Comparison of ENCODE assay signal across 24 mouse cellular contexts in genomic region chr3:138227082-138227481, GRCm38 (mm10). TPM values are rescaled to one million over a fixed set of nuclear protein-coding genes. Genes with fewer than 3 reads are reported as not detected.
"Had no signal": no experiment of that assay in that cellular context is flagged by ENCODE, and none has a peak within 500 bp of the region (broad histone marks: within the 10 kb centered on the region; RNA-seq: fewer than 3 reads in every experiment).

No protein-coding gene starts in this region.

- H3K4me3 ChIP-seq: midbrain, embryonic 10.5 days; midbrain, embryonic 12.5 days; myocyte; neural tube, embryonic 13.5 days; neural tube, embryonic 15.5 days had no signal

- H3K27me3 ChIP-seq: midbrain, embryonic 12.5 days; neural tube, embryonic 13.5 days; neural tube, embryonic 15.5 days had no signal

- H3K9me3 ChIP-seq: midbrain, embryonic 10.5 days; midbrain, embryonic 12.5 days; neural tube, embryonic 13.5 days; neural tube, embryonic 15.5 days had no signal

- H3K9ac ChIP-seq: lung, embryonic 14.5 days; midbrain, embryonic 12.5 days; neural tube, embryonic 13.5 days; neural tube, embryonic 15.5 days had no signal

- ATAC-seq: midbrain, embryonic 16.5 days had no signal

- DNase-seq: lung, adult 18-20 months; lung, embryonic 14.5 days; lung, postnatal 10 days; lung, postnatal 4 days; midbrain, embryonic 14.5 days; retina, postnatal 1 day; right cerebral cortex, adult 18-20 months; right cerebral cortex, postnatal 25 days; right cerebral cortex, postnatal 4 days; spleen, adult 18-20 months; thymus, adult 18-20 months; thymus, postnatal 14 days; thymus, postnatal 36 days had no signal

- H3K4me1 ChIP-seq: neural tube, embryonic 13.5 days; neural tube, embryonic 15.5 days had no signal

- H3K36me3 ChIP-seq: midbrain, embryonic 10.5 days; midbrain, embryonic 12.5 days; neural tube, embryonic 13.5 days; neural tube, embryonic 15.5 days had no signal

- H3K4me2 ChIP-seq: lung, embryonic 14.5 days; midbrain, embryonic 12.5 days; neural tube, embryonic 13.5 days; neural tube, embryonic 15.5 days had no signal

- H3K27ac ChIP-seq: midbrain, embryonic 12.5 days; neural tube, embryonic 13.5 days; neural tube, embryonic 15.5 days had no signal

RNA-seq across cellular contexts. Expression of gene Adh7, which starts 9.5 kb away (rescaled TPM):
- total RNA-seq: megakaryocyte, adult 5-6 weeks; megakaryocyte-erythroid progenitor cell, adult 5-6 weeks had no signal

RNA-seq across cellular contexts. Expression of gene 4930579F01Rik, which starts 33.5 kb away (rescaled TPM):
- total RNA-seq: megakaryocyte, adult 5-6 weeks; megakaryocyte-erythroid progenitor cell, adult 5-6 weeks had no signal
- polyA plus RNA-seq: midbrain, embryonic 10.5 days; midbrain, embryonic 12.5 days; midbrain, embryonic 14.5 days; midbrain, embryonic 16.5 days; myocyte; neural tube, embryonic 11.5 days; neural tube, embryonic 13.5 days; neural tube, embryonic 15.5 days; small intestine, adult 2 months; thymus, postnatal 0 days had no signal

RNA-seq across cellular contexts. Expression of gene Adh1, which starts 33.7 kb away (rescaled TPM):
- total RNA-seq: megakaryocyte-erythroid progenitor cell, adult 5-6 weeks had no signal
- polyA plus RNA-seq: myocyte had no signal
